Mouse (Mus musculus) hindbrain, embryonic 16.5 days (tissue): Measurements from ENCODE around the gene Aldh2. TPM values are rescaled to one million over a fixed set of nuclear protein-coding genes. Genes with fewer than 3 reads are reported as not detected.
A peak's percentile ranks its signal among the peaks of the same experiment; 100 is the strongest.
"Not testable (repeated sequence)": the region's sequence is repeated elsewhere in the genome, so short reads cannot be mapped to it uniquely, and the experiment has no call there.

Experiments used
- ATAC-seq: fragments of 200-750 bp; cut with Nextera tagmentation; 2 replicates; pipeline ENCODE4 v1.8.0; 2017; ENCODE audit warnings: moderate TSS enrichment, moderate library complexity
- H3K27ac ChIP-seq: fragments of 300-500 bp; sonication (generic); 2 replicates; pipeline ENCODE4 v1.5.1; 2014; ENCODE audit warnings: low read depth, mild to moderate bottlenecking, control low read depth, low read length, moderate library complexity
- H3K27me3 ChIP-seq: fragments of 300-500 bp; sonication (generic); replicated peaks from 2 replicates; pipeline ENCODE4 v1.6.1; 2014; ENCODE audit warnings: low read length; ENCODE audit not compliant: control insufficient read depth, insufficient read depth
- H3K36me3 ChIP-seq: fragments of 300-500 bp; sonication (generic); 2 replicates; pipeline ENCODE4 v1.6.1; 2014; ENCODE audit warnings: mild to moderate bottlenecking, low read length, moderate library complexity, mixed read lengths; ENCODE audit not compliant: control insufficient read depth, insufficient read depth
- H3K4me1 ChIP-seq: fragments of 300-500 bp; sonication (generic); 2 replicates; pipeline ENCODE4 v1.6.1; 2014; ENCODE audit warnings: low read depth, low read length; ENCODE audit not compliant: control insufficient read depth, insufficient read depth
- H3K4me2 ChIP-seq: fragments of 300-500 bp; sonication (generic); 2 replicates; pipeline ENCODE4 v1.6.1; 2014; ENCODE audit warnings: mild to moderate bottlenecking, low read length, control low read depth, moderate library complexity
- H3K4me3 ChIP-seq: fragments of 300-500 bp; sonication (generic); 2 replicates; pipeline ENCODE4 v1.5.1; 2014; ENCODE audit warnings: mild to moderate bottlenecking, low read length, control low read depth, moderate library complexity
- H3K9ac ChIP-seq: fragments of 300-500 bp; sonication (generic); 2 replicates; pipeline ENCODE4 v1.6.1; 2014; ENCODE audit warnings: low read depth, mild to moderate bottlenecking, control low read depth, low read length, moderate library complexity
- H3K9me3 ChIP-seq: fragments of 300-500 bp; sonication (generic); 2 replicates; pipeline ENCODE4 v1.6.1; 2014; ENCODE audit warnings: mild to moderate bottlenecking, low read length, moderate library complexity; ENCODE audit not compliant: control insufficient read depth
- WGBS: fragments of 180-500 bp; shearing (Covaris S2); extraction: QIAGEN DNeasy Blood & Tissue Kit; methylation state at CpG from one replicate; pipeline ENCODE4 v1.1.7; 2014; 5-methylcytosine and 5-hydroxymethylcytosine counted together
- polyA plus RNA-seq: library from polyadenylated mRNA; unstranded; fragments of >200 nt; fragmentation: Nextera tagmentation; extraction: Ambion mirVana; gene quantifications from 2 replicates; pipeline ENCODE4 v1.2.1, GENCODE M21; 2015

Gene Aldh2
- polyA plus RNA-seq, 1 experiment from 2014 or later: 156 TPM

GRCm38 (mm10) chr5:121618592-121619513 lies 25.2 kb upstream of the Aldh2 start, which contains the start of gene Acad12:
TSS of gene Acad12 (minus strand) at chr5:121618938.
- Histone ChIP-seq H3K4me2 (peak within 1 kb of the TSS; percentile 84), H3K36me3 (no peaks in the 10 kb centered on the region), H3K27ac (peak within 1 kb of the TSS; percentile 86), H3K4me1 (peaks cover 7% of the 10 kb centered on the region), H3K9ac (peak within 1 kb of the TSS; percentile 85), H3K4me3 (peak within 1 kb of the TSS; percentile 79), H3K9me3 (no peaks in the 10 kb centered on the region), H3K27me3 (no peaks in the 10 kb centered on the region)
- WGBS: 1% methylated on average over 53 of the region's 58 CpGs
- ATAC-seq: peak; percentile 92

GRCm38 (mm10) chr5:121614921-121615320 lies 21.3 kb upstream of the Aldh2 start:
- H3K4me2 ChIP-seq, H3K9ac ChIP-seq: not testable (repeated sequence)
- WGBS: 84% methylated on average over 3 of the region's 3 CpGs

DNA sequence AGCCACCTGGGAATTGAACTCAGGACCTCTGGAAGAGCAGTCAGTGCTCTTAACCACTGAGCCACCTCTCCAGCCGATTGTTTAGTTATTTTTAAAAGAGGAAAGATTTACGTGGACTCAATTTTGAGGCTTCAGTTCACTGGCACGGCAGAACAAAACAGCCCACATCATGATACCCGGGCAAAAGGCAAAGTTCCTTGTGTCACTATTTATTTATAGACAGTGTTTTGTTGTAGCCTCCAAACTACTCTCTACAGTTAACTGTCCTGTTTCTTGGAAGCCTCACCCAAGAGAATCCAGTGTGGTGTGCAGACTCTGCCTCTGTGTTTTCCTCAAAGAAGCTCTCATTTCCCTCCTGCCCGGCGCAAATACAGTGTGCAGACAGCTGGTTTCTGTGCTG lies 18.4 kb upstream of the Aldh2 start:
- Histone ChIP-seq H3K9me3 (no peaks in the 10 kb centered on the region), H3K27ac (no peak overlapping the region), H3K4me1 (no peaks in the 10 kb centered on the region), H3K27me3 (no peaks in the 10 kb centered on the region), H3K4me3 (no peak overlapping the region), H3K9ac (no peak overlapping the region), H3K36me3 (no peaks in the 10 kb centered on the region), H3K4me2 (no peak overlapping the region)
- 84% methylated on average over 6 of the region's 6 CpGs for WGBS
- ATAC-seq: no peak

More at GRCm38 (mm10) chr5:121614921-121615320, 21.3 kb upstream of the Aldh2 start:
- H3K36me3 ChIP-seq, H3K27ac ChIP-seq, H3K27me3 ChIP-seq, H3K9me3 ChIP-seq, H3K4me1 ChIP-seq, ATAC-seq, H3K4me3 ChIP-seq: not testable (repeated sequence)

DNA sequence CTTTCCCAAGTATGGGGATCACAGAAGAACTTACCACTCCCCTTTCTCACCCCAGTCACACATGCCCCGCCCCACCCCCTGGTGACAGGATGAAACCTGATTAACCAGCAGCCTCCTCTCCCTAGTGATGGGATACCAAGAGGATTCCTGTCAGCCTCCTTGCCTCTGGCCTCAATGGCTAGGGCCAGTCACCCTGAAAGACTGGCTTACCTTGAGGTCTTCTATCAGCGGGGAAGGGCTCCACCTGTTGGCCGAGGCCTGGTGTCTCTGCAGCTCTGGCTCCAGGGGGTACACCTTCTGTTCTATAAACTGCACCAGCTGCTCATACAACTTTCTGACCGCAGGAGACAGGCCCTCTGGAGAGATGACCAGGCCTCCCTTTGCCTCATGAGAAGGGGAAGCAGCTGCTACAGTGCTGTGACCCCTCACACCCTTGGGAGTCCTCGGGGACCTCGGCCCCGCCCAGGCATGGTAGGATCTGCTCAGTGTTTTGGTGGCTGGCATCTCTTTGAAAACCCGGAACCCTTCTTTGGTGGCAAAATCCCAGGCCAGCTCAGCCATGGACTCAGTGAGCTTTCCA lies 16.0 kb upstream of the Aldh2 start:
- not testable (repeated sequence) for H3K27ac ChIP-seq, H3K27me3 ChIP-seq, H3K4me3 ChIP-seq, H3K4me2 ChIP-seq, H3K9ac ChIP-seq, H3K36me3 ChIP-seq, H3K4me1 ChIP-seq, ATAC-seq, H3K9me3 ChIP-seq
- WGBS: 45% methylated on average over 7 of the region's 8 CpGs

DNA sequence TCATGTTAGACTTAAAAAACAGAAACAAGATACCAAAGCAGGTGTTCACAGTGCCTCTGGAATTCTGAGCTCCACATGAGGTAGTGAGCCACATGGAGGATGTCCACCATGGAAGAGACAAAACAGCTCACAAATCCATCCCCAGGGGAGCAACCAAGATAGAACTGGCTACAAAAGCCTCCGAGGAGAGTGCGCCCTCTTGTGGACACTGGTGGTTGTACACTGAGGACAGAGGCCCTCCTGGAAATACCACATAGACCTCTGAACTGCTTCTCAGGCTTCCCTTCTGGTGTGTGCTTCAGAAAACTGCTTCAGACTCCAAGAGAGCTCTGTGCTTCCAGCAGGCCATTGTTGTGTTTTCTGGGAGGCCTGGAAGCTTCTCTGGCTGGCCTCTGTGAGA lies 12.5 kb upstream of the Aldh2 start:
- 0 out of 2 replicates have a peak, but pooled peaks cover 2% of the 10 kb centered on the region for H3K4me1 ChIP-seq
- no peak overlapping the region for H3K4me3 ChIP-seq
- no peak overlapping the region for H3K27ac ChIP-seq
- no peak overlapping the region for H3K4me2 ChIP-seq
- H3K36me3 ChIP-seq: no peaks in the 10 kb centered on the region
- H3K27me3 ChIP-seq: no peaks in the 10 kb centered on the region
- ATAC-seq: no peak
- 0% methylated on average over 2 of the region's 2 CpGs for WGBS
- no peak overlapping the region for H3K9ac ChIP-seq
- no peaks in the 10 kb centered on the region for H3K9me3 ChIP-seq

- H3K4me2 ChIP-seq, H3K36me3 ChIP-seq, H3K9ac ChIP-seq, H3K27ac ChIP-seq, ATAC-seq, H3K27me3 ChIP-seq, H3K4me1 ChIP-seq, H3K9me3 ChIP-seq, H3K4me3 ChIP-seq: not testable (repeated sequence)
- whole genome bisulfite sequencing: 73% methylated on average over 1 of the region's 1 CpGs
Measured at GRCm38 (mm10) chr5:121603815-121604214, 10.2 kb upstream of the Aldh2 start.

GRCm38 (mm10) chr5:121601547-121602299 lies 8.1 kb upstream of the Aldh2 start:
- H3K9me3 ChIP-seq: no peaks in the 10 kb centered on the region
- H3K9ac ChIP-seq: no peak overlapping the region
- no peaks in the 10 kb centered on the region for H3K27me3 ChIP-seq
- 33% methylated on average over 9 of the region's 9 CpGs for WGBS
- peak; percentile 68 for ATAC-seq
- 0 out of 2 replicates have a peak, but pooled peaks cover 2% of the 10 kb centered on the region for H3K4me1 ChIP-seq
- H3K4me3 ChIP-seq: no peak overlapping the region
- no peak overlapping the region for H3K4me2 ChIP-seq
- H3K36me3 ChIP-seq: no peaks in the 10 kb centered on the region
- no peak overlapping the region; the same call in 1 of the 2 replicates for H3K27ac ChIP-seq

DNA sequence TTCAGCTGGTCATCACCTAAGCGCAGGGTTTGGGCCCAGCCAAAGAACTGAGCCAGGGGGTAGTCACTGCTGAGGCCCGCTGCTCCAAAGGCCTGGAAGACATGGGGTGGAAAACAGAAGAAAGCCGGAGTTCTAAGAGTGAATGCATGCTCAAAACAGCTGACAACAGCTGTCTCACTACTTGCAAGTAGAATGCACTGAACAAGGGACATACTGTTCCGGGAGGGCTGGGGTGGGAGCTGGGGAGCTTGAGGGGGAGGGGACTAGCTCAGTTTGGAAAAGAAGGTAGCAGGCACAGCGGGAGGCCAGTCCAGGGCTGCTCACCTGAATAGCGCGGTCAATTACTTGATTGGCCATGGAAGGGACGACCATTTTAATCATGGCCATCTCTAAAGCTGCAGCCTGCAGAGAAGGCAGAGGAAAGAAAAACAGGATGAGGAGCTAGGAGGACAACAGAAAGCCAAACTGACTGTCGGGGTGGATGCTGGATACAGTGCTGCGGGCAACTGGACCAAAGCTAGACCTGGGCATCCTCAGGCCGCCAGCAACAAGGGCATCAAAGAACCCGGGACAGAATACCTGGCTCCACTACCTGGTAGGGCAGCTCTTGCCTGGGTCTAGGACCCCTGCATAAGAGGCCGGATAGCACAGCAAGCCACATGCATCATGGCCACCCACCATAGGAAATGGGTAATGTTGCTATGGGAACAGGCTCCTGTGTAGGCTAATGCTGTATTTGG lies 5.4 kb upstream of the Aldh2 start:
- Histone ChIP-seq H3K4me1 (peaks cover 4% of the 10 kb centered on the region), H3K27me3 (no peaks in the 10 kb centered on the region), H3K27ac (no peak overlapping the region), H3K9me3 (no peaks in the 10 kb centered on the region), H3K4me3 (no peak overlapping the region), H3K9ac (no peak overlapping the region), H3K4me2 (no peak overlapping the region), H3K36me3 (no peaks in the 10 kb centered on the region)
- ATAC-seq: no peak
- WGBS: 68% methylated on average over 13 of the region's 13 CpGs
